Mouse (Mus musculus): ENCODE measurements around the gene Wdsub1.
"Not testable (repeated sequence)": the region's sequence is repeated elsewhere in the genome, so short reads cannot be mapped to it uniquely, and the experiment has no call there.

Wdsub1 gene

DNA sequence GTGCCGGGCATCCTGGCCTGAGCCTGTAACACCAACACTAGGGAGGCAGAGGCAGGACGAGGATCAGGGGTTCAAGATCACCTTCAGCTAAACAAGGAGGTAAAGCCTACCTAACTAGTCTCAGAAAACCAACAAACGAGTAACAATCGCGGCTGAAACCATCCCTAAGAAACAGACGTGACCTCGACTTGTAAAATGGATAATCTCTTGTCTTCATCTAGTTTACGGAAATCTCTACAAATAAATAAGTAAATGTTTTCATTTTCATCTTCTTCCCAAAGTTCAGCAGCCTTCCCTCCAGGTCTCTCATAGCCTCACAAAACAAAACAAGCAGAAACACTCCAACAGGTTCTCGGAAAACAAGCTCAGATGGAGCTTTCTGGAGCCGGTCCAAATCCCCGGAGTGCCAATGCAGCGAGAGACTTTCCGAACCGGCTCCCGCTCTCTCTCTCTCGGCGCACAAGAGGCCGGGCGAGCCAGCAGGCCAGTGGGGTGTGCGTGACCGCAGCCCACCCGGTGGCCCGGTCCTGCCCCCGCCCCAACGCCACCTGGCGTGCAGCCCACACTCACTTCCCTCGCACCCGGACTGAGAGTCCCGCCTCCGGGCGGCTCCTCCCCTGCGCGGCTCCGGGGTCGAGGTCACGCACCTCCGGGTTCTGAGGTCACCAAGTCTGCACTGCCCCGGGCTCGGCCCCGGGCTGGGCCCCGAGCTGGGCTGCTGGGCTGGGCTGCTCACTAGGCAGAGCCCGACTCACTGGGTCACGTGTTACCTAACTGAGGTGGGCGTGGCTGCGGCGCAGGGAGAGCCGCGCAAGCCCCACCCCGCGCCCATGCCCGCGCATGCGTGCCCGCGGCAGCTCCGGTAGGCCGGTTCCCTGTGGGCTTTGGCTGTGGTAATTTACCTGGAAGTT, at the start of gene Wdsub1:
Gene Wdsub1, minus strand, starts transcription at position 761 of the 911 bp plus-strand sequence.
- peak; percentile 97 for DNase-seq

DNA sequence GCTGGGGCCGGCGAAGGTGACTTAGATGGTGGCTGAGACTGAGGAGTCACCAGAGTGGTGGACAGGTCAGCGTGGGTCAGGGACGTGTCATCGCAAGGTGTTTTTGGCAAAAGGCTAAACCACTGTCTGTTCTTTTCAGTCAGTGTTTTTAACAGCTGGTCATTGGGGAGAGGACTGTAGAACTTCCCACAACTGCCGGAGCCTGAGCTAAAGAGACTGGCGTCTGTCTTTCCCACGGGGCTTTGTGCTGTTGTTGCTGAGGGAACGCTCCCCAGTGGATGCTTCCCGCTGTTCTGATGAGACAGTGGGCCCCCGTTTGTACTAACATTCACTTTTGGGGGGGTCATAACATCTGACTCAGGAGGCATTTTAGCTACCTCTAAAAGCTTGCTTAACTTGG, 31.2 kb upstream of the Wdsub1 start:
- DNase-seq = no peak

DNA sequence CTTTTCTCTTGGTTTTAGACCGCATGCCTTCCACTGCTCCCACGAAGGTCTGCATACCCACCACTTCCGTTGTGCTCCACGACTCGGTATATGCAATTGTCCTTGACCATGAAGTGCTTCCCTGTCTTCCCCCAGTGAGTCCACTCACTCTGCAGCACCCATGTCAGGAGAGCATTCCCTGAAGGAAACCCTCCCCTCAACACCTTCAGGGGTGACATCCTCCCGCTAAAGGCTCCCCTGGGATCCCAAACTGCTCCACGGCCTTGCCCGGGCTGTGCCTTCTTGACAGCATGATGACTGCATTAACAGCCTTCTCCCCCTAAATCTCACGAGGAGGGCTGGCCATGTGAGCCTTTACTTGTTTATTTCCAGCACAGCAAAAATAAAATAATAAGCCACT, 25.7 kb upstream of the Wdsub1 start:
- DNase-seq = no peak

DNA sequence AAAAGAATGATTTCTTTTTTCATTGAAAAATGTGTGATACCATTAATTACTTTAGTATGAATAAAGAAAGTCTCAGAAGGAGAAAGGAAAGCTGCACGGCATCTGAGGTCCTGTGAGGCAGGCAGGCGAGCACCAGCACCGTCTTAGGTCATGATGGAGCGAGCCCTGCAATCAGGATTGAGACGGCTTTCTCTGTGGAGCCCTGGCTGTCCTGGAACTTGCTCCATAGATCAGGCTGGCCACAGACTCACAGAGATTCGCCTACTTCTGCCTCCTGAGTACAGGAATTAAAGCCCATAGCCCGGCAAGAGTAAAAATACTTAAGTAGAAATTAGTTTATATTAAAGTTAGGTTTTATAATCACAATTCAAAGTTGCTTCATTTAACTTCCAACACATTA, 21.6 kb upstream of the Wdsub1 start:
- DNase-seq = no peak

DNA sequence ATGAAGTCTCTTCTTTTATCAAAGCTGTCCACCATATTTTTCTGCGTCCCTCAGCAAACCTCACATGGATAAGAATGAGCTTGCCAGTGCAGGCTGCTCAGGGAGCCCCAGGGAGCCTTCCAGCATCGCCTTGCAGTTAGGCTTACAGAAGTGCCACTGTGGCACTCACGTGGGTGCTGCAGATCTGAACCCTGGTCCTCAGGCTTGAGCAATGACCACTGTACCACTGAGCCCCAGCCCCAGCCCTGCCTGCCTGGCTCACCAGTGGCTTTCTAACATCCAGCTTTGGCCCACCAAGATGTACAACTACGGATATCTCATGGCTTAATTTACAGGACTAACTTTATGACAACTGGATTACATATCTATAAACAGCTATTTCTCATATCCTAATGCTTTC, 16.3 kb upstream of the Wdsub1 start:
- no peak for DNase-seq

DNA sequence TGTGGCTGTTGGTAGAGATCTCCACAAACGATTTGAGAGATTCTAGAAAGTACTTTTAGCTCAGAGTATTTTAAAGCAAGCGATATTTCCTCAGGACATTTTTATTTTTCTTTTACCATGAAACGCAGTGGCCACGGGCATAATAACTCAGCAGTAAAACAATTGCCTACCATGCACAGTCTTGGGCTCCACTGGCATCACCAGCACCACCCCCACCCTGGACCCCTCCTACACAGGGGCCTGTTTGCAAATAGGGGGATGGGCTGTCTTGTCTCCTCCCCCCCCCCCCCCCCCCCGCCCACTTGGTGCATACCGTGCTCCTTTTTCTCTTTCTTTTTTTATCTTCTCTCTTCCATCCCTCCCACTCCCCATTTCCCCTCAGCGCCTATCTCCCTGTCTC, 15.7 kb upstream of the Wdsub1 start:
- DNase-seq = no peak

DNA sequence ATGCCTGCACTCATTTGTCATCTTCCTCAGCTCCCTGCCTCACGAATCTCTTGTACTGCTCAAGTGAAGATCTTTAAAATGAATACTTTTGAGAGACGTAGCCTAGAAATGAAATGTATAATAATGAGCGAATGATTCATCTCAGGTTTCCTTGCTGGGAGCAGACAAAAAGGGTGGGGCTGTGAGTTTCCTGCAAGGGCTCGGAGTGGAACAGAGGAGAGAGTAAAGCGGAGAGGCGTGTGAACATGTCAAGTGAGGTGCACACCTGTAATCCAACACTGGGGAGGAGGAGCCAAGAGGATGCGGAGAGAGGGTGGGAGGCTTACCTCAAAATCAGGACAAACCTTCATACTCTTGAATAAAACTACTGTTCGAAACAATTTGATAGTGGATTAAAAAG, 14.4 kb upstream of the Wdsub1 start:
- DNase-seq = no peak

DNA sequence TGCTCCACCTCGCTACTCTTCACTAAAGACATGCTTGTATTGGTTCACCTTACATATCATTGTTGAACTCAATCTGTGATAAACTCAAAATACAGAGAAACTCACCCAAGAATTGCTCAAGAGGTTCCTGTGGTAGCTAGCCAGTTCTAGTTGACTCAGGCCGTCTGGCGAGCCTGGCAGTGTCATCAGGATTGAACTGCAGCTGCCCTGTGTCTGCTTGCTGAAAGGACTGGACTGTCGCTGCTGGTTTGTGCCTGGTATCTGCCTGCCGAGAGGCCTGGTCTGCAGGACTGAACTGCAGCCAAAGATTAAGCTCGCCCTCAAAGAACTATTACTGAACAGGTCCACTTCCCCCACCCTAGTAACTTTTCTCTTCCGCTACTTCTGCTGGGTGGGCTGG, 14.0 kb upstream of the Wdsub1 start:
- no peak for DNase-seq

DNA sequence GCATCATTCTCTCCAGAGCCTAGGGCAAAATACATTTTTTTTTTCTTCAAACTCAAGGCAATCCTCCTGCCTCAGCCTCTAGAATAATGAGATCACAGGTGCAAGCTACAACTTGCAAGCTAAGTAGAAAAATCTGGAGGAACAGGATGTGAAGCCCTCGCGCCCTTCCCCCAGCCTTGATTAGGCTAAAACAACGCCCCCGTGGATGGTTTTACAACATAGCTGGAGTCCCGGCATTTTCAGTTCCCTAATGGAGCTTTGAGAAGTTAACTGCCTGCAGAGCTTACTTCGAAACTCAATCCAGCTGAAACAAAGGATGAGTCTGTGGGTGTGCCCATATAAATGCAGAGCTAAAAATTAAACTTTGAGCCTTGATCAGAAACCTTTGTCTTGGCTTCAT, 7.3 kb upstream of the Wdsub1 start:
- DNase-seq = no peak

DNA sequence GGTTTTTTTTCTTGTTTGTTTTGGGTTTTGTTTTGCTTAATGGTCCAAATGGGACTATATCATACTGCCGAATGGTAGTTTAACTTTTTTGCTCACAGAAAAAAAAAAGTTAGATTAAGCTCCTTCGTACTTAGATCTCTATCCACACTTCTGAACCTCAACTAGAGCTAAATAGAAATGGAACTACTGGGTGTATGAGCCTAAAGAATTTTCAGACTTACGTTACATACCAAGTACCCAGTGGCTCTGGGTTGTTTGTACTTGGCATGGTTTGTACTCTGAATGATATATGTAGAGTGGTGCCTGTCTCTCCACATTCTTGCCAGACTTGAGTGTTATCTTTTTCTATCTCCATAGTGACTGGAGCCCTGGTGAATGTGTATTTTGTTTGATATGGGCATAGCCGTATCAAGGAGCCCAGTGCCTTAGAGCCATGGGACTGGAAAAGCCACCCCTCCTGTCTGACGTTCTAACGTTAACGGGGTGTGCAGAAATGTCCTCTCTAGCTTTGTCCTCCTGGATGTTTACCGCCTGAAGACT, 421 bp upstream of the Wdsub1 start:
- DNase-seq = no peak

DNA sequence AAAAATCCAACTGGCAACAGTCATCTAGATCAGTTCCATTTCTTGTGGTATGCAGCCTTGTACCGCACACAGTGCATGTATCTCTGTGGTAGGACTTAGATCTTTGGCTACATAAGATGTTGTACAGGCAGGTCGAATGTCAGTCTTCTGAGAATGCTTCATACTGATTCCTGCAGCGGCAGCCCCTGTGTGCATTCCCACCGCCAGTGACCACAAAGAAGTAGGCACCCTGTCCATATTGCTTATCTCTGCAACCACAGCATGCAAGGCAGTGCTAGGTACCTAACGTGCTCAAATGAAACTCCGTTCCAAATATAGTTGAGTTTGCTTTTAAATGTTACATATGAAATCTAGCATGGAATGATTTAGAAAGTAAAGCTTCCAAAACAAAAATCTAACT, 987 bp downstream of the Wdsub1 start:
- DNase-seq = no peak

DNA sequence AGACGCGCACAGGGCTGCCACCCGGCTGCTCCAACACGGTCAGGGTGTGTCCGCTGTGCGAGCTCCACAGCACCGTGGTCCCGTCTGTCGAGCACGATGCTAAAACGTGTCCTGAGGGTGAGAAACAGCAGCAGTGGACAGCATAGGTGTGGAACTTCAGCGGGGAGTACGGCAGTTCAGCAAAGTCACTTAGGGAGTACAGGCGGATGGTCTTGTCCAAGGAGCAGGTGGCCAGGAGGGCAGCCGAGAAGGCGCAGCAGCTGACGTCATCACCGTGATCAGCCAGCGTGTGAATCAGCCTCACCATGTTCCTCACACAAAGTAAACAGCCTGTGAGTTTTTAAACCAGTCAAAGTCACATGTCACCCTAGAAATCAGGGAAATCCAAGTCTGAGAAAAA, 4.2 kb downstream of the Wdsub1 start:
- peak; percentile 28 for DNase-seq

DNA sequence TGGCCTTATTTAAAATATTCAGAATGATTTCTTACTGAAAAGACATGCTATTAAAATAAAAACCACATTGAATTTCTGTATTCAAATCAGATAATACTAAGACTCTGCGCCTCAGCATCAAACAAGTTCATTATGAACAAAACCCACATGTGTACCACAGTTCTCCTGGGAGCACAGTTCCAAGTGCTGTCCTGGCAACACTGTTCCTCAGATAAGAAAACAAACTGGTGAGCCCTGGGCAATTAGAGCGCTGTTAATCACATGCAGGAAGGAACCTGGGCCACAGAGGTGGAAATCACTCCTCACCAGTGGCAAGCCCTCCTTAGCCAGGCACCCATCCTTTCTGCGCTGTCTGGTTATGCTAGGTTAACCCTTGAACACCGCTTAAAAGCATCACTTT, 5.1 kb downstream of the Wdsub1 start:
- DNase-seq = no peak

DNA sequence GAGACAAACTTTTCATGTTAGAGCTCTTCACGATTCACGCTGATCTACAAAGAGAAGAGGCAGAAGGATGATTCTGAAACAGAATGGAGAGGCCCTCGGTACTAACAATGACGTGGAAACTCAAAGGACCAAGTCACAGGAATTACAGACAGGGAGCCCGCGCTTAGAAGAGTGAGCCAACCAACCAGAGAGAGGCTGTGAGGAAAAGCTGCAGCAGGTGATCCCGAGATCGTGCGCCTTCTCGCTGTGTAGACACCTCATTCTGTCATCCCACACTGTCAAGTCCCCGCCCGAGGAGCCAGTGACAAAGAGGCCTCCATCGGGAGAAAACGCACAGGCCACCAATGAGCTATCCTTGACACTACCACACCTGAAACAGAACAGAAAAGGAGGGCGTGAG, 5.9 kb downstream of the Wdsub1 start:
- no peak for DNase-seq

DNA sequence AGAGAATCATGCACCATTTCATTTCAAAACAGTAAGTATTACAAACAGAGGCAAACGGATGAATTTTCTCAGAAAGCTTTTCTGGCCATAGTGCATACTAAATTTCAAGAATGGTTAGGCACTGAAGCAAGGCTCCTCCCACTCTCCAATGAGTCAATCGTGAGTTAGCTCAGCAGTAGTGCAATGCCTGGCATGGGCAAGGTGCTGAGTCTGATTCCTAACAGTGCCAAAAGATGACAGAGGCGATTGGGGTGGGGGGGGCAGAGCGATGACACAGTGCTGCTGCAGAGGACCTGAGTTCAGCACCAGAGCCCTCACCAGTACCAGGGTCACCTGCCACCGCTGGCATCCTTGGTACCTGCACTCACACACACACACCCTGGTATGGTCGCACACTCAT, 11.9 kb downstream of the Wdsub1 start:
- DNase-seq = no peak

DNA sequence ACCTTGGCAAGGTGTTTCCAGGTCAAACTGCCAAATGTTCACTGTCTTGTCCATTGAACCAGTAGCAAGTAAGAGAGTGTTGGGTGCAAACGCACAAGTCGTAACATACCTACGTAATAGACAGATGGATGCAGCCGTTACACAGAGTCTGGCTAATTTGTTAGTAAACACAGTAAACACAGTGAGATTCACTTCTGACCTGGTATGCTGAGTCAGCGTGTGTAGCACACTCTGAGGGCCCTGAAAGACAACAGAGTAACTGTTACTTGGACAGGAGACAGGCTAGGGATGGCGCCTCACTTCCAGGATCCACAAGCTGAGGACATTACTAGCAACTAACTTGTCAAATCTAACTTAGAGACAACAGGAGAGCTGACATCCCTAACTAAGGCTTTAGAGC, 19.8 kb downstream of the Wdsub1 start:
- no peak for DNase-seq

DNA sequence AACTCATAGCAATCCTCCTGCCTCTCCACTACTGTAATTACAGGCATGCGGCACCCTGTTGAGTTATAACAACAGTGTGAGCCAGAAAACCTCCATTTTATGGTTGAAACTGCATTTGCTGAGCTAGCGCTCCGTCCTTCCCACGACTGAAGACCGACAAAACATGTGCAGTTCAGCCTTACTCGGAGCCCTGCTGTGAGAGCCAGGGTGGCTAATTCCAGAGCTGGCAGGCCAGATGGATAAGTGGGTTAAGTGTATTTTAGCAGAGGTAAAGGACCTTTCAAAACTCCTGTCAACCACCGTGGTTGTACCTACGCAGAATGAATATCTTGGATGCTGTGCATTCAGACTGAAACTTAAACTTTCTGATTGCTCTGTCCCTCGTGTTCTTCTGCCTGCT, 28.0 kb downstream of the Wdsub1 start:
- DNase-seq = no peak

DNA sequence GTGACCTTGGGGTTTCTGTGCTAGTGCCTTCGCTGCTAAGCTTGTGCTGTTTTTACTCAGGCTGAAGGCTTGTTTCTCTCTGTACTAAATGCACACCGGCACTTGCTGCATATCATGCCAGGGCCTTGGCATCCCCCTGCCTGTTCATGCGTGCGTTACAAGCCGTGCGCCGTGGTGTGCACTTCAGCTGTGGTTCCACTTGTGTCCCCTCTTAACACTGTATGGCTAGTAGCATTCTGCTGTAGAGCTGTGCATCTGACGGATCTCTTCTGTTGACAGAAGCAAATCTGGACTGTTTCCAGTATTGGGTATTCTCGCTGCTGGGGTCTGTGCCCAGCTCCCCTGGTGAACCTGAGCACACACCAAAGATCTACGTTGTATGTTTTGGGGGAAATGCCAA, 28.8 kb downstream of the Wdsub1 start:
- no peak for DNase-seq

DNA sequence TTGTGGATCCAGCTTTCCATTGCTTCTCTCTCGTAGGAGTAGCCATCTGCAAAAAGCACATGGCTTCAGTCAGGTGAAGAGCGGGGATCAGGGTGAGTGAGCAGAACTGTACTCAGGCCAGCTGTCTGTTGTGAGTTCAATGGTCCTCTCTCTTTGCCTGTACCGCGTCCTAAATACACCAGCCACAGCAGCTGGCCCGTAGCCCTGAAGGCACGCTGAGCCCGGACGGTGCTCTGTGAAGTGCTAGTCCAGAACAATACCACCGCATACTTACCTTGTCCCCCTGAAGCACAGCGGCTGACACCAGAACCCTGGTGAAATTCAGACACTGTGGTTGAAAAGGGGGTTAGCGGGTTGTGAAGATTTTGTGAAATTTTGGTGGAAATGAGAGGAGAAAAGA, 29.5 kb downstream of the Wdsub1 start:
- DNase-seq = no peak

DNA sequence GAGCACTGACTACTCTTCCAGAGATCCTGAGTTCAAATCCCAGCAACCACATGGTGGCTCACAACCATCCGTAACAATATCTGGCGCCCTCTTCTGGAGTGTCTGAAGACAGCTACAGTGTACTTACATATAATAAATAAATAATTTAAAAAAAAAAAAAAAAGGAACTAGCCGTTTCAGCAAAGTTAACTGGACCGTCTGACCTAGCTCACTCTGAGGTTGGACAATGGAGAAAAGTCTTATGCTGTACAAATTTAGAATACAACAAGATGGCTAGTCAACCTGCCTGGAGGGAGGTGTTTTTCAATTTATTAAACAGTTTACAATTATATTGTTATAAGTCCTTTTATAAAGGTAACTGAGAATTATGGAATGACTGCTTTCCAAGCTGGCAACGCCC, 30.5 kb downstream of the Wdsub1 start:
- DNase-seq = not testable (repeated sequence)

DNA sequence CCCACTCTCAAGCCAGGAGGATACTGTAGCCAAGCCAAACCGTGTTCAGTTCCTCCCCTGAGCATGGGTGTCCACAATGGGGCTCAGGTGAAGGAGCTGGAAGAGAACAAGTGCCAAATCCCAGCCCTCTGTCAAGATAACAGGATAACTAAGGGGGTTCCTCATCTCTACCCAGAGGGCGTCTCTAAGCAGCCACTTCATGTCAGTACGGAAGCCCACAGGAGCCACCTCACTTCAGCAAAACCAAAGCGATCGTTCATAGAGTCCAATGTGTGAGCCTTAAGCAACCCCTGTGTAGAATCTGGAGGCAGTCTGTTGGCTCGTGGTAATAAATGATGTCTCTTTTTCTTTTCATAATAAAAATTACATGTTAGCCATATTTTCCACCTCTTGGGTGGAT, 38.5 kb downstream of the Wdsub1 start:
- no peak for DNase-seq

DNA sequence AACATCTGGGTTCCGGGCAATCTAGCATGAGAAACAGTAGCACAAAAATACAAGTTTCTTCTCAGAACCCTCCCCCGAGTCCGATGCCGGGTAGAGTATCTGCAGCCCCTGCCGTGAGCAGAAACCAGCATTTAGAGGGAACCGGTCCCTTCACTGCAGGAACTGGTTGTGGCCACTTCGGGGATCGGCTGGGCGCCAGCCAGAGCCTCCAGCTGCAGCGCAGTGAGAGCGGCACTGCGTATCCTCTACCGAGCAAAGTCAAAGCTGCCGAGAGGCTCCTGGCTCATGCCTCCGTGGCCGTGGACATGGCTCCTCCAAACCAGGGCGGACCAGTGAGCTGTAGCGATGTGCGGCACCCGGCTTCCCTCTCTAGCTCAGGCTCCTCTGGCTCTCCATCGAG, 39.2 kb downstream of the Wdsub1 start:
- no peak for DNase-seq

DNA sequence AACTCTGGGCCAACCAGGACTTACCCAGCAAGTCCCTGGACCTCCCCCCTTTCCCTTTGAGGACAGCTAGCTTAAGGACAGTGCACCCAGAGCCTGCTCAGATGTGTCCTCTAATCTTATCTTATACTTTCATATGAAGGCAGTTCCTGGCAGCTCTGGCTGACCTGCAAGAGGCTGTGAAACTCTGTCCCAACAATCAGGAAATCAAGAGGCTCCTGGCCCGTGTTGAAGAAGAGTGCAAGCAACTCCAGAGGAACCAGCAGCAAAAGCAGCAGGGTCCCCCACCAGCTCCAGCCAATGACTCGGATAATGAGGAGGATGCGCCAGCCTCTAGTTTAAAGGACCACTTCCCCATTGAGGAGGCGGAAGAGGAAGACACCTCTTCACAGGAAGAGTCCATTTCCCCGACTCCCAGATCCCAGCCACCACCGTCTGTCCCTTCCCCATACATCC, 39.8 kb downstream of the Wdsub1 start:
- DNase-seq = no peak

DNA sequence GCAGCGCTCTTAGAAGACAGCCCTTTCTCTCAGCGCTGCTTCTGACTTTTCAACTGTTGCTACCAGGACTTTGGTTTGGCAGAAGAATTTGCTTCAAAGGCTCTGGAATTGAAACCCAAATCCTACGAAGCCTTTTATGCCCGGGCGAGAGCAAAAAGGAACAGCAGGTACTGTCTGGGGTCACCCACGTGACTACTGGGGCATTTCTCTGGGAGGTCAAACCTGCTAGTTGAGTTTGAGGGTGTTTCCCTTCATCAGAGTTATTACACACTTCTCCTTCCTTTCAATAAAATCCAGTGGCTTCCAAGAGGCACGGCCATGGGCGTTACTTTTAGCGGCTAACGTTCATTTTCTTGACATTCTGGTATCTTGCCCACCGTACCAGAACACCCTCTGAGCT, 40.4 kb downstream of the Wdsub1 start:
- DNase-seq = no peak

Data from kidney, postnatal 10 days (tissue).